Mouse (Mus musculus): ENCODE measurements at regions not wholly inside any gene's neighbourhood (a gene's known extent, or its start where the extent isn't known, plus 50 kb on each side); places are given as distances from the start of the nearest gene placed in this dataset.

DNA sequence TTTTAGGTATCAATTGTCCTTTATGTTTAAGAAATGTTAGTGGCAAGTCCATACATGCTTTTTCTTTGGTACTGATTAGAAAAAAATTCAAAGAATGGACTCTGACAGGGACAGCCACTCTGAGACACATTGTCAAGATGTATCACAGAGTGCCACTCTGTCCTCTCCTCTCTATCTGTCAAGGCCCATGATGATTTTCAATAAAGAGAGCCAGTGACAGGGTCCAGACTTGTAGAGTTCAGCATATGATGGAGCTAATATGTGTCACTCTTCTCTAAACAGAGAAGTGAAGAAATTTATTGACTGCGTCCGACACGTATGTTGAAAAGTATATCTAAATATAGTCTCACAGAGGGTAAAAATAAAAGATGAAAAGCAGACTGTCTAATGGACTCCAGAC, 672.2 kb upstream of the 4930452B06Rik start:
- Histone ChIP-seq H3K4me2 (ENCODE audit: low read depth, low read length) (no peak overlapping the region), H3K27ac (ENCODE audit: low read length) (no peak overlapping the region), H3K36me3 (ENCODE audit: control insufficient read depth, insufficient read depth) (no peaks in the 10 kb centered on the region), H3K4me3 (ENCODE audit: low read length) (no peak overlapping the region), H3K9me3 (replicated peaks; ENCODE audit: control insufficient read depth, low read length) (no peaks in the 10 kb centered on the region), H3K4me1 (ENCODE audit: control insufficient read depth, insufficient read depth, low read length) (peaks cover 2% of the 10 kb centered on the region; the same call in 1 of the 2 replicates), H3K9ac (ENCODE audit: low read length) (no peak overlapping the region), H3K27me3 (ENCODE audit: control insufficient read depth, insufficient read depth, low read length) (no peaks in the 10 kb centered on the region)
- 0 out of 2 replicates have a peak, but pooled peaks have one; percentile 32 for ATAC-seq (replicated peaks; ENCODE audit: extremely low read depth, insufficient read depth, low FRiP score)
- WGBS: 41% methylated on average over 3 of the region's 3 CpGs

DNA sequence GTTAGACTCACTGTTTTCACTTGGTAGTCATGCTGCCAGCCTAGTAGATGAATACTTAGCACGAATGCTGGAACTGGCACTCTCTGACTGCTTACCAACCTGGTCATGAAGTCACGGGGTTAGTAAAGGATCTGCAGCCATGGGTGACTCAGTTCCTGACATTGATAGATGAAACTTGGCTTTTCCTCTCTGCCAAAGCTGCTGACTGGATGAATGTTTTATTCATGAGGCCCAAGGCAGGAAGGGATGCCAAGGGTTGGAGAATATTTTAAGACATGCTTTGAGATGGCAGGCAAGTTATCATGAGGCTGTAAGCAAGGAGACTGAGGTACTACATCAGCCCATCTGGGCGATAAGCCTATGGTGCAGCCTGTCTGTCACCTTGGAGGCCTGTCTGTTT, 671.1 kb upstream of the 4930452B06Rik start:
- H3K9ac ChIP-seq (ENCODE audit: low read length): no peak overlapping the region
- no peaks in the 10 kb centered on the region for H3K36me3 ChIP-seq (ENCODE audit: control insufficient read depth, insufficient read depth)
- no peak overlapping the region for H3K4me2 ChIP-seq (ENCODE audit: low read depth, low read length)
- H3K4me3 ChIP-seq (ENCODE audit: low read length): no peak overlapping the region
- WGBS: 63% methylated on average over 3 of the region's 3 CpGs
- H3K9me3 ChIP-seq (replicated peaks; ENCODE audit: control insufficient read depth, low read length): no peaks in the 10 kb centered on the region
- no peak overlapping the region for H3K27ac ChIP-seq (ENCODE audit: low read length)
- ATAC-seq (replicated peaks; ENCODE audit: extremely low read depth, insufficient read depth, low FRiP score): no peak
- peaks cover 2% of the 10 kb centered on the region; the same call in 1 of the 2 replicates for H3K4me1 ChIP-seq (ENCODE audit: control insufficient read depth, insufficient read depth, low read length)
- H3K27me3 ChIP-seq (ENCODE audit: control insufficient read depth, insufficient read depth, low read length): no peaks in the 10 kb centered on the region

DNA sequence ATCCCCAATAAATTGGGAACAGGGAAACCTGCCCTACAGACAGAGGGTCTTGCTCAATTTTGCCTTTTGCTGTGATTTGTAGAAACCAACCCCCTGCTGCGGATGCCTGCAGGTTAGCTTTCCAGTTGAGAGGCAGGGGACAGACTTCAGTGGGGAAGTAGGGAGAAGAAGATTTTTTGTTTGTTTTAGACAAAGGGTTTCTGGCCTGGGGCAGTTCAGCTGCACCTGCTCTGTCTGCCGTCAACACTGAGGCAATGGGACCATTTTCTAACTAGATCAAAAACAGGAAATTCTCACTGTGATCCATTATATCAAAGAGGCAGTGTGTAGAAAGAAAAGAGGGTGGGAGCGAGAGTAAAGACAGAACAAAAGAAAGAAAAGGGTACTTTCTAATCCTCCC, 665.6 kb upstream of the 4930452B06Rik start:
- no peak overlapping the region for H3K4me3 ChIP-seq (ENCODE audit: low read length)
- no peak overlapping the region for H3K4me2 ChIP-seq (ENCODE audit: low read depth, low read length)
- 69% methylated on average over 3 of the region's 3 CpGs for WGBS
- H3K36me3 ChIP-seq (ENCODE audit: control insufficient read depth, insufficient read depth): no peaks in the 10 kb centered on the region
- H3K27me3 ChIP-seq (ENCODE audit: control insufficient read depth, insufficient read depth, low read length): no peaks in the 10 kb centered on the region
- no peak for ATAC-seq (replicated peaks; ENCODE audit: extremely low read depth, insufficient read depth, low FRiP score)
- H3K9me3 ChIP-seq (replicated peaks; ENCODE audit: control insufficient read depth, low read length): no peaks in the 10 kb centered on the region
- H3K9ac ChIP-seq (ENCODE audit: low read length): no peak overlapping the region
- no peaks in the 10 kb centered on the region for H3K4me1 ChIP-seq (ENCODE audit: control insufficient read depth, insufficient read depth, low read length)
- no peak overlapping the region for H3K27ac ChIP-seq (ENCODE audit: low read length)

DNA sequence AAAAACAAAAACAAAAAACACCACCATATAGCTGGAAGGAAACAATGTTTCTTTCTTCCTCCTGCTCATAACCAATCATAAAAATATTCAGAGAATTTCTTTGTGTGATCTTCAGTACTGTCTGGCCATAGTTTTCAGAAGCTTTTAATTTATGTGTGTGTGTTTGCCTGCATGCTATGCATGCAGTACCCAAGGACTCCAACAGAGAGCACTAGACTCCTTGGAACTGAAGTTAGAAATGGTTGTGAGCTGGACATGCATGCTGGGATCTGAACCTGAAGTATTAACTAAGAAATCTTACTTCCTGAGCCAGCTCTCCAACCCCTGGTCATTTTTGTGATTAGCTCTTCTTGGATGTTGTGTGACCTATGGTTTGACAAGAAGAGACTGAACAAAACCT, 664.7 kb upstream of the 4930452B06Rik start:
- no peak overlapping the region for H3K27ac ChIP-seq (ENCODE audit: low read length)
- ATAC-seq (replicated peaks; ENCODE audit: extremely low read depth, insufficient read depth, low FRiP score): no peak

DNA sequence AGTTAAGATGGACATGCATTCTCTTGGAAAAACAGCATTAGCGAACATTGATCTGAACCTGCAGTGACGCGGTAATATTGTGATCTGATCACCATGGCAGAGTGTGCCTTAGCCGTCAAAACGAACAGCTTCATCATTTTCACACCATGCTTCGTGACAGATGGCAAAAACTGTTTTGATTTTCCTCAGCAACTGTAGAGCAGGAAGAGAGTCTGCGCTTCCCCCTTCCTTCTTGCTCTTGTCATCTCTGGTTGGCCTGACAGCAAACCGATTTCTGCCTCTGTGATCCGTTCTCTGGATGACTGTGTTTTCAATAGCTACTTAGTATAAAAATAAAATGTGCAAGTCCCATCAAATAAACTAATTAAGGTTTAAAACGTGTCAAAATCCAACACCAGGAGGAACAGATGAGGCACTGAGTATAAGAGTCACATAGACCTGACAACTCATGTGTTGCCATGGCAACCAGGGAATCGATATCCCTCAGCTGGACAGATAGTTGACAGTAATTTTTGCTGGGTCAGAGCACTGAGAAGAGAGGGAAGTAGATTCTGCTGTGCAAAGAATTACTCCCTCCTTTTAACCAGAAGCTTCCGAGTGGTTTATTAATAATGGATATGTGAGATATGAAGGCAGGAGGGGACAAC, 663.9 kb upstream of the 4930452B06Rik start:
- Histone ChIP-seq H3K36me3 (ENCODE audit: control insufficient read depth, insufficient read depth) (no peaks in the 10 kb centered on the region), H3K4me2 (ENCODE audit: low read depth, low read length) (no peak overlapping the region), H3K9me3 (replicated peaks; ENCODE audit: control insufficient read depth, low read length) (no peaks in the 10 kb centered on the region), H3K27me3 (ENCODE audit: control insufficient read depth, insufficient read depth, low read length) (no peaks in the 10 kb centered on the region), H3K27ac (ENCODE audit: low read length) (no peak overlapping the region), H3K4me1 (ENCODE audit: control insufficient read depth, insufficient read depth, low read length) (no peaks in the 10 kb centered on the region), H3K9ac (ENCODE audit: low read length) (no peak overlapping the region), H3K4me3 (ENCODE audit: low read length) (no peak overlapping the region)
- 76% methylated on average over 12 of the region's 12 CpGs for WGBS
- ATAC-seq (replicated peaks; ENCODE audit: extremely low read depth, insufficient read depth, low FRiP score): no peak

More for the DNA sequence above, 664.7 kb upstream of the 4930452B06Rik start:
- Histone ChIP-seq H3K27me3 (ENCODE audit: control insufficient read depth, insufficient read depth, low read length) (no peaks in the 10 kb centered on the region), H3K4me3 (ENCODE audit: low read length) (no peak overlapping the region), H3K9ac (ENCODE audit: low read length) (no peak overlapping the region), H3K9me3 (replicated peaks; ENCODE audit: control insufficient read depth, low read length) (no peaks in the 10 kb centered on the region), H3K36me3 (ENCODE audit: control insufficient read depth, insufficient read depth) (no peaks in the 10 kb centered on the region), H3K4me2 (ENCODE audit: low read depth, low read length) (no peak overlapping the region), H3K4me1 (ENCODE audit: control insufficient read depth, insufficient read depth, low read length) (no peaks in the 10 kb centered on the region)

DNA sequence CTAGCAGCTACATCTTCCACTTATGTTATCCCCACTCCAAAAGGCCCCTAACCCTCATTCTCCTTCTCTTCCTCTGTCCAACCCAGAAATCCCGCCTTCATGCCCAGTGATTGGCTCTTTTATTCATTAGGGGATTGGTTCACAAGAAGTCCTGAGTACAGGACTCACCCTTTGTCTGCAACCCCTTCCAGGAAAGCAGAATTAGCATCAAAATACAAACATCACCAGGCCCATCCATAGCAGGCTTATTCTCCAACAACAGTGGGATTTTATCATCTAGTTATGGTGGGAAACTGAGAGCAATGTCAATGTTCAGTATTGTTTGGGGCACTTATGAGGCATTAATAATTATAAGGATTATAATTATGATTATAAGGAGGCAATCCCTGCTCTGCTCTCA, 661.3 kb upstream of the 4930452B06Rik start:
- Histone ChIP-seq H3K4me3 (ENCODE audit: low read length) (no peak overlapping the region), H3K27ac (ENCODE audit: low read length) (no peak overlapping the region), H3K9ac (ENCODE audit: low read length) (no peak overlapping the region), H3K4me1 (ENCODE audit: control insufficient read depth, insufficient read depth, low read length) (no peaks in the 10 kb centered on the region), H3K9me3 (replicated peaks; ENCODE audit: control insufficient read depth, low read length) (no peaks in the 10 kb centered on the region), H3K36me3 (ENCODE audit: control insufficient read depth, insufficient read depth) (no peaks in the 10 kb centered on the region), H3K27me3 (ENCODE audit: control insufficient read depth, insufficient read depth, low read length) (no peaks in the 10 kb centered on the region), H3K4me2 (ENCODE audit: low read depth, low read length) (no peak overlapping the region)
- 72% methylated on average over 1 of the region's 1 CpGs for WGBS
- no peak for ATAC-seq (replicated peaks; ENCODE audit: extremely low read depth, insufficient read depth, low FRiP score)

DNA sequence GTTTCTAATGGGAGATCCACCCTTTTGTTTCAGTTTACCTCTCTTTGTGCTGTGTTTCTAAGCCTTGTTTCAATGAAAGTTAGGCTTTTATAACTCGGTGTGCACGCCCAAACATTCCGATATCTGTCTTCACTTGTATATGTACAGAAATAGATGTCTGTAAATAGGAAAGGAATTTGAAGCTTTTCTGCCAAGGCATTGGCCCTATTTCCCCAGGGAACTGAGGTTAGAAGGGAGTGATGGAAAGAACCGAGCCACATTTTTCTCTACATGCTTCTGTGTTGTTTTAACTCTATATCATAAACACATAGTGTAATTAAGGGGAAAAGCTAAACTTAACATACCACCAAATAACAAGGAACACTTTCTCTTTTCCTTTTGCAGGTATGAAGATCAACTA, 653.8 kb upstream of the 4930452B06Rik start:
- Histone ChIP-seq H3K4me3 (ENCODE audit: low read length) (no peak overlapping the region), H3K9me3 (replicated peaks; ENCODE audit: control insufficient read depth, low read length) (no peaks in the 10 kb centered on the region), H3K27ac (ENCODE audit: low read length) (no peak overlapping the region), H3K9ac (ENCODE audit: low read length) (no peak overlapping the region), H3K27me3 (ENCODE audit: control insufficient read depth, insufficient read depth, low read length) (no peaks in the 10 kb centered on the region), H3K4me1 (ENCODE audit: control insufficient read depth, insufficient read depth, low read length) (peaks cover 10% of the 10 kb centered on the region), H3K36me3 (ENCODE audit: control insufficient read depth, insufficient read depth) (no peaks in the 10 kb centered on the region), H3K4me2 (ENCODE audit: low read depth, low read length) (0 out of 2 replicates have a peak overlapping the region, but pooled peaks have one; percentile 12)
- ATAC-seq (replicated peaks; ENCODE audit: extremely low read depth, insufficient read depth, low FRiP score): no peak
- WGBS: 26% methylated on average over 4 of the region's 4 CpGs

DNA sequence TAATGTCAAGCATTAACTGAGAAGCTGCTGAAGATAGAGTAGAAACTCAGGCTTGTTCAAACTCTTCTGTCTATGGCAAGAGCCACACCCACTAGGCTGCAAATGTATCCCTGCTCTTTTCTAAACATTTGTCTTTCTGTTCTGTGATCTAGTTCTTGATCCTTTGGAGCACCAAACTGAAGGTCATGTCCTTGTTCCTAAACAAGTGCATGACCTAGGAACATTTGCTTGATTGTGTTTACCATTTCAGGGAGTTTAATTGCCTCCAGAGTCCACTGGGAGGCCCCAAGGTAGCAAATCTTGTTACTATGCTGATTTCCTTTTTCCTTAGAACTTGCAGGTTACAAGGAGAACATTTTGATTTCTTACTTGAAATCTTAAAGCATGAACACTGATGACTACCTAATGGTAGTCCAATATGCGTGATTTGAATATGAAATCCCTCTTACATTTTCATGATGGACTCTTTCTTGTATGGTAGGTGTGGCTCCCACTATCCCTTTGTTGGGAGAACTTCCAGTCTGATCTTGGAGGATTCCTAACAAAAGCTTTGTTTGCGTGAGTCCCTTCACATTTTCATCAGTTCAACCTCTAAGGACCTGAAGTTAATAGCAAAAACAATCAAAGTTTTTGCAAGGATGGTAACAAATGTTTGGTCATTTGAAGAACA, 652.9 kb upstream of the 4930452B06Rik start:
- H3K9ac ChIP-seq (ENCODE audit: low read length): no peak overlapping the region
- no peak for ATAC-seq (replicated peaks; ENCODE audit: extremely low read depth, insufficient read depth, low FRiP score)
- H3K4me2 ChIP-seq (ENCODE audit: low read depth, low read length): no peak overlapping the region
- no peaks in the 10 kb centered on the region for H3K36me3 ChIP-seq (ENCODE audit: control insufficient read depth, insufficient read depth)
- no peaks in the 10 kb centered on the region for H3K27me3 ChIP-seq (ENCODE audit: control insufficient read depth, insufficient read depth, low read length)
- no peaks in the 10 kb centered on the region for H3K9me3 ChIP-seq (replicated peaks; ENCODE audit: control insufficient read depth, low read length)
- peaks cover 10% of the 10 kb centered on the region for H3K4me1 ChIP-seq (ENCODE audit: control insufficient read depth, insufficient read depth, low read length)
- no peak overlapping the region for H3K27ac ChIP-seq (ENCODE audit: low read length)
- 94% methylated on average over 2 of the region's 2 CpGs for WGBS
- no peak overlapping the region for H3K4me3 ChIP-seq (ENCODE audit: low read length)

DNA sequence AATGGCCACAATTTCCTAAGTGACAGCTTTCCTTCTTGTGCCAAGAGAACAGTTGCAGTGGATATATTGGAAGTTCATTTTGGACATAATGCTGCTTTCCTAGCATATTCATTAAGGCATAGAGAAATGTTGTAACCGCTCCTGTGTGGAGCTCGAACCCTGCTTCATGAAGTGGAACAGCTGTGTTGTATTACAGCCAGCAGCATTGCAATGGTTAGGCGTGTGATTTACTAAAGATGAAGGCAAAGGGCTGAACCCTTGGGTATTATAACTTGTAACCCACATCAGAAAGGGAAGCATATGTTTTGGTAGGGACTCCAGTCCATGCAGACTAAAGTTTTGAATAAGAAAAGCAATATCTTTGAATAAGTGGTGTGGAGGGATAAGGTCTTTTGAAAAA, 649.2 kb upstream of the 4930452B06Rik start:
- 76% methylated on average over 3 of the region's 3 CpGs for WGBS
- no peak for ATAC-seq (replicated peaks; ENCODE audit: extremely low read depth, insufficient read depth, low FRiP score)

More for the DNA sequence above, 649.2 kb upstream of the 4930452B06Rik start:
- no peaks in the 10 kb centered on the region for H3K27me3 ChIP-seq (ENCODE audit: control insufficient read depth, insufficient read depth, low read length)
- H3K9ac ChIP-seq (ENCODE audit: low read length): no peak overlapping the region
- no peaks in the 10 kb centered on the region for H3K9me3 ChIP-seq (replicated peaks; ENCODE audit: control insufficient read depth, low read length)
- no peak overlapping the region for H3K4me2 ChIP-seq (ENCODE audit: low read depth, low read length)
- H3K36me3 ChIP-seq (ENCODE audit: control insufficient read depth, insufficient read depth): no peaks in the 10 kb centered on the region
- H3K4me3 ChIP-seq (ENCODE audit: low read length): no peak overlapping the region
- H3K27ac ChIP-seq (ENCODE audit: low read length): no peak overlapping the region
- H3K4me1 ChIP-seq (ENCODE audit: control insufficient read depth, insufficient read depth, low read length): peaks cover 7% of the 10 kb centered on the region

Measured in heart, embryonic 16.5 days (tissue).